Mouse (Mus musculus) urinary bladder, adult 2 months (tissue): ENCODE data around the gene Kank1. TPM values are rescaled to one million over a fixed set of nuclear protein-coding genes. Genes with fewer than 3 reads are reported as not detected.
A peak's percentile ranks its signal among the peaks of the same experiment; 100 is the strongest.

ENCODE experiments used
- DNase-seq: peaks from one replicate; pipeline ENCODE4 v3.0.0; 2022; ENCODE audit warnings: low spot score
- polyA plus RNA-seq: library from polyadenylated mRNA; depleted of rRNA; stranded (reverse); fragments of >200 nt; gene quantifications from 2 replicates; pipeline ENCODE4 v1.2.3, GENCODE M21; 2012; rRNA removed

Kank1 gene
- 65.5 and 74.0 TPM in 2 replicates for polyA plus RNA-seq

- peak; percentile 58 for DNase-seq
Measured at GRCm38 (mm10) chr19:25236596-25237491, at the start of gene Kank1. TSS of gene Kank1 (plus strand) at chr19:25236975.

GRCm38 (mm10) chr19:25187681-25188080, 49.1 kb upstream of the Kank1 start:
- DNase-seq = no peak

DNA sequence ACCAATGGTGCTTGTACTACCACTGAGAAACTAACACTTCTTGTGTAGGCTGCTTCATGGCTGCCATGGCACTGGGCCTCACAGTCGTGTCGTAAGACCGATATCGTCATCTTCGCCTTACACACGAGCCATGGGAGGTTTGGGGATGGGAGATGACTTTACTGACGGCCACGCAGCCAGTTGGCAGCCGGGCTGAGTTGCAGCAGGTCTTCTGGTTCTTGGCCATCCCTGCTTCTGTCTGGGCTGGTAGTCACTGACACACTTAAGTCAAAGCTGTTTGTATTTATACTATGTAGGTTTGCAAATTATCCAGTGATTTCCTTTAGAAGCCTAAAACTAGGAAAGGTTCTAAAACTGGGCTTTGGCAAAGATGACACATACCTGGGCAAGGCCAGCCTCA, 43.0 kb upstream of the Kank1 start:
- DNase-seq = no peak

DNA sequence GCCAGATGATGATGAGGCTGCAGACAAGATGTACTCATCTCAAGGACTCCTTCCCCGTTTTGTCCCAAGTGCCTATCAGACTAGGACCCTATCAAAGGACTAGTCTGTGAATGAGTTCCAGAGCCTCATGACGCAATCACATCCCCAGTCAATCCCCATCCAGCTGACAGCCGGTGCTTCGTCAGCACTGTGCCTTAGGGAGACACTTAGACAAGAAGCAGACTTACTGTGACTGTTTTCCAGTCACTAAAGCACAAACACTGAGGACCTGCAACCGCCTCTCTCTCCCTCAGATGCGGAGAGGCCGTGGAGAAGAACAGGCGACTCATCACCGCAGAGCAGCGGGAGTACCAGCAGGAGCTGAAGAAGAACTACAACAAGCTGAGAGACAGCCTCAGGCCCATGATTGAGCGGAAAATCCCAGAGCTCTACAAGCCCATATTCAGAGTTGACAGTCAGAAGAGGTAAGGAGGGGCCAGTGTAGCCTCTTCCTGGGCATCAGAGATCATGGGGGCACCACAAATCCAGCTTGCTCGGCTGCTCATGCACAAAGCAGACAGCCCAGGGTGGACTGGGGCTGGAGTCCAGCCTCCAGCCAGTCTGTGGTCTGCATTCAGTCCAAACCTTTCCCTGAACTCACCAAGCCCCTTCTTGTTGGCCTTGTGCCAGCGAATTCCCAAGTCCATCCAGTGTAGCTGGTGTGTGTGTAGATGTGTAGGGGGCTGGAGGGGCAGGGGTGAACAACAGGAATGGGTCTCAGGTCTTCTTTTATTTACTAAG, 36.5 kb upstream of the Kank1 start:
- no peak for DNase-seq

- no peak for DNase-seq
Measured at GRCm38 (mm10) chr19:25203077-25203476, 33.7 kb upstream of the Kank1 start.

- no peak for DNase-seq
Measured at GRCm38 (mm10) chr19:25206969-25207368, 29.8 kb upstream of the Kank1 start.

GRCm38 (mm10) chr19:25207731-25208361, 28.9 kb upstream of the Kank1 start:
- DNase-seq = no peak

GRCm38 (mm10) chr19:25208596-25209110, 28.1 kb upstream of the Kank1 start:
- no peak for DNase-seq

GRCm38 (mm10) chr19:25220611-25221010, 16.2 kb upstream of the Kank1 start:
- no peak for DNase-seq

- no peak for DNase-seq
Measured at GRCm38 (mm10) chr19:25221964-25222640, 14.7 kb upstream of the Kank1 start.

- DNase-seq = no peak
Measured at GRCm38 (mm10) chr19:25230058-25230974, 6.5 kb upstream of the Kank1 start.

DNA sequence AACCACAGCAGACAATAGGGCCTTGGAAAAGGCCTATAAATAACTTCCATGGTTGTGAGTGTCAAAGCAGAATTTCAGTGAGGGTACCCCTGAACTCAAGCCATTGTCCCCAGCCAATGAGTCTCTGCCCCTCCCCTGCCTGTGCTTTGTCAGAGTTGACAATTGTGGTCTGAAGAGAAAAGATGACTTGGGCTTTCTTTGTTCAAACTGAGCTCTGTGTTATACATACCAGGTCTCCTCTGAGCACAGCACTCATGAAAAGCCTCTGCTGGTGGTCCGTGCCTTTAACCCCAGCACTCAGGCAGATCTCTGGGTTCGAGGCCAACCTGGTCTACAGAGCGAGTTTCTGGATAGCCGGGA, 5.8 kb upstream of the Kank1 start:
- no peak for DNase-seq

DNA sequence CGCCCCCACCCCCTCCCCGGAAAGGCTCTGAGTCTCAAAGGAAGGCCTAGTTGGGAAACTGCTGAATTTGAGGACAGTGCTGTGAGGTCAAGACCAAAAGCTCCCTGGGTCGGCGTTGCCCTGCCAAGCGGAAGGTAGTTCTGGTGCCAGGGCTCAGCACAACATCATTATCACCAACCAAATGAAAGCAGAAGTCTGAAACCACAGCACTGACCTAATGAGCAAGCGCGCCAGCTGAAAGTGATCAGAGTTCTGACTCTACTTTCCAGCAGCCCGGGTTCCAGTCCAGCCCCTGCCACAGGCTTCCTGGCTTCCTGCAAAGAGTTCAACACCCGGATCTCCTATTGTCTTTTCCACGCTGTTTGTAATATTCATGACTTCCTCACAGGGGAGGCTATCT, 4.7 kb upstream of the Kank1 start:
- no peak for DNase-seq

DNA sequence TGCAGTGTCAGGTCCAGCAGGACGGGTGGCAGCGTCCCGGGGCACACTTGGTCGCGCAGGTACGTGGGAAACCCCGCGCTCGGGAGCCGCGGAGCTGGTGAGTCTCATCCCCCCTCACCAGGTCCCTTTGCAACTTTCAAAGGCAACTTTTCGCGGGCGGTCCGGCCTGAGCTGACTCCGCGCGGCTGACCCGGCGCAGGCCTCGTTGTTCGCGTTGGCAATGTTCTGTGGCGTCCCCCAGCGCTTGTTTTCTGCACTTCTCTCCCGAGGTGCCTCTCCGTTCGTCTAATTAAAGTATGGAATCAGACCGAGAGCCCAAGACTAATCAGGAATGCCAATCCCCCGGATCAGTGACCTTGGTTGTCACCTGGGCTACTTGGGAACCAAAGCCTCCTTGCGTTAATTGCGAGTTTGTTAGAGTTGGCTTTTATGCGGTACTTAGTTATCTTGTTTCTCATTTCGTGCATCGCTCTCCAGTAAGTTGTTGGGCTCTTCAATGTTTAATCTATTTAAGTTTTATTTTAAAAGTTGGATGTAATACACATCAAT, 791 bp downstream of the Kank1 start:
- peak; percentile 35 for DNase-seq

DNA sequence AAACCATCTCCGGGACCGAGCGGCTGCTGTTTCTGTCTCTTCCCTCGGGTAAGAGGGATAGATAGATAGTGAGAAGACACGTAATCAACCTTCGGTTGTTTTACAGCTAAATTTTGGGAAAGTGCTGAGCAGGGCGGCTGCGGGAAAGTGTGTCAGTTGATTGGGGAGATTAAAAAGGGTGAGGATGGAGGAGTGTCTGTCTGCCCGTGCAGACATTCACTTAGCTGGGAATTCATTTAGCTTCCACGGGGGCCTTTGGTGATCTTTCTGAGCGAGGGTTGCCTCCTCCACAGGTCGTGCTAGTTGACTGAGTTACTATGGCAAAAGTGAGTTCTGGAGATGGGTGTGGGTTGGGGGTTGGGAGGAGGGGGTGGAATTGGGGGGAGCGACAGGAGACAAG, 1.3 kb downstream of the Kank1 start:
- DNase-seq = no peak

DNA sequence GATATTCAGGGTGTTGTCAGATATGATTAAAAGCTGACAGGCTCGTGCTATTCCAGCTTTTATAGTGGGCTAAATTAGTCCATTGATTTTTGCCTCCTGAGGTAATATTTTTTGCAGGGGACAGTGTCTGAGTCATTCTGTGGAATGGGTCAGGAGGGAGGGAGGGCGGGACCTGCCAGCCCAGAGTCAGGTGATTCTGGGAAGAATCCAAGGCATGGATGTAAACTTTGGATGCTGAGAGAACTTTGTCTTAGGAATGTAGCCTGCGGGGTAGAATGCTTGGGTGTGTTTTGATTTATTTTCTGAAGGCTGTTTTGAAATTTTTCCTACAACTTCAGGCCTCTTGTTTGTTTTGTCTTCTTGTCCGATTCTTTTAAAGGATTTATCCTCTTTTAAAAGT, 6.8 kb downstream of the Kank1 start:
- DNase-seq = no peak

DNA sequence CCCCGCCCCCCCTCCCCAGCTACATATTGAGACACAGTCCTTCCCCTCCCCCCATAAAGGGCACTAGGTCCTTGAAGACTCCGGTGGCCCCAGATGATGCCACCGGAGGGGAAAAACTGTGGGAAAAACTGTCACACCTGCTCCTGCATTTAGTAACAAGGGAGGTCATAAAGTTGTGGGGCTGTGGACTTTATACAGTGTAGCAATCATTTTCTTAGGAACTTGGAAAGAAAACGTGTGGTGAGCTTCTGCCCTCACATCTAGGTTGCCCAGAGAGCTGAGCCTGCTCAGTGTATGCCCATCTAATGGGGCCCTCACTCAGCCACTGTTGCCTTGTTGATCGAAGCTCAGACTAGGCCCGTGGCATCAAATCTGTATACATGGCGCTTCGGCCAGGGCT, 9.3 kb downstream of the Kank1 start:
- no peak for DNase-seq

- DNase-seq = no peak
Measured at GRCm38 (mm10) chr19:25247858-25248552, 11.2 kb downstream of the Kank1 start.

- DNase-seq = no peak
Measured at GRCm38 (mm10) chr19:25249230-25249629, 12.5 kb downstream of the Kank1 start.
